Mouse (Mus musculus) limb, embryonic 13.5 days (tissue): ENCODE results near the gene Tm7sf2. TPM values are rescaled to one million over a fixed set of nuclear protein-coding genes. Genes with fewer than 3 reads are reported as not detected.

Experiments
- microRNA-seq: library from miRNA; unstranded; fragments of <30 nt; microRNA quantifications from one replicate; pipeline ENCODE4, GENCODE M21; 2016
- polyA plus RNA-seq: library from polyadenylated mRNA; unstranded; fragments of >200 nt; fragmentation: Nextera tagmentation; extraction: Ambion mirVana; gene quantifications from 2 replicates; pipeline ENCODE4 v1.2.1, GENCODE M21; 2015

The Tm7sf2 gene
- polyA plus RNA-seq, 1 experiment from 2014 or later = 24.0 TPM

Small RNAs within 50 kb of the gene (microRNA-seq; reads per million reads assigned to microRNA genes)
- gene Mir6988 = 0.87 reads per million

Other genes starting within 250 kb of the Tm7sf2 start
- 30.1 and 32.2 TPM in 2 replicates for gene Frmd8, start 193.1 kb downstream of the Tm7sf2 start, polyA plus RNA-seq
- gene Slc25a45, start 190.6 kb downstream of the Tm7sf2 start, polyA plus RNA-seq = 2.3 and 2.4 TPM in 2 replicates
- gene Tigd3, start 174.2 kb downstream of the Tm7sf2 start, polyA plus RNA-seq = 4.7 and 5.5 TPM in 2 replicates
- gene Dpf2, start 155.4 kb downstream of the Tm7sf2 start, polyA plus RNA-seq = 174 and 185 TPM in 2 replicates
- gene Cdc42ep2, start 143.6 kb downstream of the Tm7sf2 start, polyA plus RNA-seq = 4.7 and 5.3 TPM in 2 replicates
- gene Pola2, start 104.2 kb downstream of the Tm7sf2 start, polyA plus RNA-seq = 70.9 and 75.7 TPM in 2 replicates
- gene Slc22a20, start 82.2 kb downstream of the Tm7sf2 start, polyA plus RNA-seq = not detected in 2 replicates
- 7.1 and 8.0 TPM in 2 replicates for gene Capn1, start 52.5 kb downstream of the Tm7sf2 start, polyA plus RNA-seq
- gene Syvn1, start 21.8 kb downstream of the Tm7sf2 start, polyA plus RNA-seq = 27.2 and 34.0 TPM in 2 replicates
- 76.9 and 80.0 TPM in 2 replicates for gene Mrpl49, start 10.6 kb downstream of the Tm7sf2 start, polyA plus RNA-seq
- gene Fau, start 10.5 kb downstream of the Tm7sf2 start, polyA plus RNA-seq = 760 and 823 TPM in 2 replicates
- 29.0 and 29.8 TPM in 2 replicates for gene Znhit2, start 7.2 kb downstream of the Tm7sf2 start, polyA plus RNA-seq
- gene Vps51, start 8.9 kb upstream of the Tm7sf2 start, polyA plus RNA-seq = 69.7 and 72.5 TPM in 2 replicates
- not detected in 2 replicates for gene Tmem262, start 11.7 kb upstream of the Tm7sf2 start, polyA plus RNA-seq
- gene Gm28374, start 13.9 kb upstream of the Tm7sf2 start, polyA plus RNA-seq = 1.9 and 2.3 TPM in 2 replicates
- gene Zfpl1, start 16.6 kb upstream of the Tm7sf2 start, polyA plus RNA-seq = 85.9 and 92.5 TPM in 2 replicates
- 36.5 and 37.6 TPM in 2 replicates for gene Cdca5, start 16.6 kb upstream of the Tm7sf2 start, polyA plus RNA-seq
- 0.73 TPM in 1 of 2 replicates, not detected in the other for gene AC131692.1, start 26.0 kb upstream of the Tm7sf2 start, polyA plus RNA-seq
- 0.46 and 0.65 TPM in 2 replicates for gene Naaladl1, start 37.4 kb upstream of the Tm7sf2 start, polyA plus RNA-seq
- 42.9 and 44.0 TPM in 2 replicates for gene Sac3d1, start 50.3 kb upstream of the Tm7sf2 start, polyA plus RNA-seq
- 33.0 and 33.7 TPM in 2 replicates for gene Snx15, start 59.9 kb upstream of the Tm7sf2 start, polyA plus RNA-seq
- gene Batf2, start 72.6 kb upstream of the Tm7sf2 start, polyA plus RNA-seq = not detected in 2 replicates
- 88.7 and 90.4 TPM in 2 replicates for gene Arl2, start 73.2 kb upstream of the Tm7sf2 start, polyA plus RNA-seq
- not detected in 2 replicates for gene Majin, start 116.0 kb upstream of the Tm7sf2 start, polyA plus RNA-seq
- gene Gpha2, start 158.0 kb upstream of the Tm7sf2 start, polyA plus RNA-seq = 3.1 and 4.2 TPM in 2 replicates
- 23.9 and 29.0 TPM in 2 replicates for gene Ppp2r5b, start 167.5 kb upstream of the Tm7sf2 start, polyA plus RNA-seq
- gene Atg2a, start 173.3 kb upstream of the Tm7sf2 start, polyA plus RNA-seq = 8.6 and 10.7 TPM in 2 replicates
- gene Ehd1, start 208.4 kb upstream of the Tm7sf2 start, polyA plus RNA-seq = 73.1 and 82.9 TPM in 2 replicates
- gene Cdc42bpg, start 238.1 kb upstream of the Tm7sf2 start, polyA plus RNA-seq = 0.52 and 0.70 TPM in 2 replicates